Mouse (Mus musculus): Measurements from ENCODE around the gene Fam110a. TPM values are rescaled to one million over a fixed set of nuclear protein-coding genes. Genes with fewer than 3 reads are reported as not detected.

Fam110a gene
- polyA plus RNA-seq, 1 experiment: 9.7 TPM

- no peak overlapping the region for H3K27ac ChIP-seq (ENCODE audit: insufficient read depth, low read length)
- TF ChIP-seq CTCF (IDR thresholded peaks at IDR 0.05; ENCODE audit: borderline replicate concordance, insufficient read depth, low read length): no peak
- TF ChIP-seq POLR2A (IDR thresholded peaks at IDR 0.05; ENCODE audit: low read depth, low read length): no peak
- no peak overlapping the region for H3K4me3 ChIP-seq (ENCODE audit: insufficient read depth, low read length)
- peaks cover 26% of the 10 kb centered on the region for H3K4me1 ChIP-seq (ENCODE audit: control insufficient read depth, insufficient read depth, low read length)
Measured at GRCm38 (mm10) chr2:151964052-151964451, 16.0 kb downstream of the Fam110a start.

GRCm38 (mm10) chr2:151963319-151963718 is 16.7 kb downstream of the Fam110a start:
- no peak overlapping the region for H3K4me3 ChIP-seq (ENCODE audit: insufficient read depth, low read length)
- TF ChIP-seq CTCF (IDR thresholded peaks at IDR 0.05; ENCODE audit: borderline replicate concordance, insufficient read depth, low read length) (no peak), POLR2A (IDR thresholded peaks at IDR 0.05; ENCODE audit: low read depth, low read length) (no peak)
- peak overlapping the region; percentile 73 for H3K27ac ChIP-seq (ENCODE audit: insufficient read depth, low read length)
- peaks cover 30% of the 10 kb centered on the region for H3K4me1 ChIP-seq (ENCODE audit: control insufficient read depth, insufficient read depth, low read length)

- Histone ChIP-seq H3K4me1 (ENCODE audit: control insufficient read depth, insufficient read depth, low read length) (peaks cover 30% of the 10 kb centered on the region), H3K27ac (ENCODE audit: insufficient read depth, low read length) (peak overlapping the region; percentile 73), H3K4me3 (ENCODE audit: insufficient read depth, low read length) (no peak overlapping the region)
- TF ChIP-seq CTCF (IDR thresholded peaks at IDR 0.05; ENCODE audit: borderline replicate concordance, insufficient read depth, low read length) (no peak), POLR2A (IDR thresholded peaks at IDR 0.05; ENCODE audit: low read depth, low read length) (peak; percentile 49)
Measured at GRCm38 (mm10) chr2:151962474-151962873, 17.5 kb downstream of the Fam110a start.

GRCm38 (mm10) chr2:151961284-151962196 is 18.5 kb downstream of the Fam110a start:
- peak overlapping the region; percentile 80 for H3K27ac ChIP-seq (ENCODE audit: insufficient read depth, low read length)
- TF ChIP-seq POLR2A (IDR thresholded peaks at IDR 0.05; ENCODE audit: low read depth, low read length) (no peak), CTCF (IDR thresholded peaks at IDR 0.05; ENCODE audit: borderline replicate concordance, insufficient read depth, low read length) (no peak)

GRCm38 (mm10) chr2:151959274-151959673 is 20.7 kb downstream of the Fam110a start:
- TF ChIP-seq POLR2A (IDR thresholded peaks at IDR 0.05; ENCODE audit: low read depth, low read length) (no peak), CTCF (IDR thresholded peaks at IDR 0.05; ENCODE audit: borderline replicate concordance, insufficient read depth, low read length) (no peak)
- no peak overlapping the region for H3K27ac ChIP-seq (ENCODE audit: insufficient read depth, low read length)
- H3K4me1 ChIP-seq (ENCODE audit: control insufficient read depth, insufficient read depth, low read length): peaks cover 37% of the 10 kb centered on the region
- no peak overlapping the region for H3K4me3 ChIP-seq (ENCODE audit: insufficient read depth, low read length)

More at GRCm38 (mm10) chr2:151961284-151962196, 18.5 kb downstream of the Fam110a start:
- Histone ChIP-seq H3K4me1 (ENCODE audit: control insufficient read depth, insufficient read depth, low read length) (peaks cover 36% of the 10 kb centered on the region), H3K4me3 (ENCODE audit: insufficient read depth, low read length) (no peak overlapping the region)

- TF ChIP-seq CTCF (IDR thresholded peaks at IDR 0.05; ENCODE audit: borderline replicate concordance, insufficient read depth, low read length) (no peak), POLR2A (IDR thresholded peaks at IDR 0.05; ENCODE audit: low read depth, low read length) (no peak)
- Histone ChIP-seq H3K4me3 (ENCODE audit: insufficient read depth, low read length) (no peak overlapping the region), H3K4me1 (ENCODE audit: control insufficient read depth, insufficient read depth, low read length) (peaks cover 21% of the 10 kb centered on the region)
Measured at GRCm38 (mm10) chr2:151956500-151957137, 23.4 kb downstream of the Fam110a start.

GRCm38 (mm10) chr2:151953665-151954064 is 26.4 kb downstream of the Fam110a start:
- TF ChIP-seq POLR2A (IDR thresholded peaks at IDR 0.05; ENCODE audit: low read depth, low read length) (no peak), CTCF (IDR thresholded peaks at IDR 0.05; ENCODE audit: borderline replicate concordance, insufficient read depth, low read length) (no peak)
- Histone ChIP-seq H3K4me1 (ENCODE audit: control insufficient read depth, insufficient read depth, low read length) (peaks cover 10% of the 10 kb centered on the region), H3K4me3 (ENCODE audit: insufficient read depth, low read length) (no peak overlapping the region), H3K27ac (ENCODE audit: insufficient read depth, low read length) (no peak overlapping the region)

More at GRCm38 (mm10) chr2:151956500-151957137, 23.4 kb downstream of the Fam110a start:
- H3K27ac ChIP-seq (ENCODE audit: insufficient read depth, low read length): peak overlapping the region; percentile 16; the same call in 1 of the 2 replicates

GRCm38 (mm10) chr2:151949082-151949774 is 30.8 kb downstream of the Fam110a start:
- no peak for TF ChIP-seq POLR2A (IDR thresholded peaks at IDR 0.05; ENCODE audit: low read depth, low read length)
- TF ChIP-seq CTCF (IDR thresholded peaks at IDR 0.05; ENCODE audit: borderline replicate concordance, insufficient read depth, low read length): no peak
- Histone ChIP-seq H3K27ac (ENCODE audit: insufficient read depth, low read length) (no peak overlapping the region), H3K4me3 (ENCODE audit: insufficient read depth, low read length) (no peak overlapping the region), H3K4me1 (ENCODE audit: control insufficient read depth, insufficient read depth, low read length) (no peaks in the 10 kb centered on the region)

GRCm38 (mm10) chr2:151948311-151948710 is 31.7 kb downstream of the Fam110a start:
- TF ChIP-seq CTCF (IDR thresholded peaks at IDR 0.05; ENCODE audit: borderline replicate concordance, insufficient read depth, low read length) (no peak), POLR2A (IDR thresholded peaks at IDR 0.05; ENCODE audit: low read depth, low read length) (no peak)
- H3K4me3 ChIP-seq (ENCODE audit: insufficient read depth, low read length): no peak overlapping the region
- no peaks in the 10 kb centered on the region for H3K4me1 ChIP-seq (ENCODE audit: control insufficient read depth, insufficient read depth, low read length)
- no peak overlapping the region for H3K27ac ChIP-seq (ENCODE audit: insufficient read depth, low read length)

Data from embryonic fibroblast, embryonic 13.5 days (primary cell).